Mouse (Mus musculus): ENCODE measurements at regions not wholly inside any gene's neighbourhood (a gene's known extent, or its start where the extent isn't known, plus 50 kb on each side); places are given as distances from the start of the nearest gene placed in this dataset.

DNA sequence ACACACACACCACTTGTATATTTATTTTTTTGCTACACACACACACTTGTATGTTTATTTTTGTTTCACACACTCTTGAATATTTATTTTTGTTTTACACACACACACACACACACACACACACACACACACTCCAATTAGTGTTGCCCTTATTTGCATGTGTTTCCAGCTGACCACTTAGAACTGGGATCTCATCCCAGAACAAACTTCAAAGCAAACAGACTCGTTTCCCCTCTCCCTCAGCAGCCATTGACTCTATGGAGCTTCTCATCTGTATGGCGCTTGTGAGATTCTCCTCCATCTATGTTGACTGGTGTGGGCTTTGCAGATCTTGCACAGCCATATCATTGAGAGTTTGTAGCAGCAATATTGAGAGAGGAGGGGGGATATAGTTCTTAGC lies 53.3 kb upstream of the Cfap36 start:
- no peak for TF ChIP-seq HCFC1 (IDR thresholded peaks at IDR 0.05; ENCODE audit: low read depth, low read length)
- no peak for TF ChIP-seq RAD21 (IDR thresholded peaks at IDR 0.05; ENCODE audit: low read depth, low read length)
- no peak for TF ChIP-seq POLR2AphosphoS2 (IDR thresholded peaks at IDR 0.05; ENCODE audit: low read length)
- no peak for TF ChIP-seq MXI1 (IDR thresholded peaks at IDR 0.05; ENCODE audit: low read depth, low read length)
- no peak for TF ChIP-seq CTCF (IDR thresholded peaks at IDR 0.05 in 2 of 3, conservative IDR thresholded peaks at IDR 0.05 in 1 of 3; ENCODE audit: control insufficient read depth in 1 of 3, insufficient read depth in 1 of 3, low read depth in 2 of 3, low read length in 3 of 3, poor library complexity in 1 of 3, severe bottlenecking in 1 of 3)
